Mouse (Mus musculus): Measurements from ENCODE around the gene Cdk20. TPM values are rescaled to one million over a fixed set of nuclear protein-coding genes. Genes with fewer than 3 reads are reported as not detected.

Gene Cdk20
- total and polyA plus RNA-seq, 3 experiments: 2.5 to 6.2 (median 2.9) TPM

DNA sequence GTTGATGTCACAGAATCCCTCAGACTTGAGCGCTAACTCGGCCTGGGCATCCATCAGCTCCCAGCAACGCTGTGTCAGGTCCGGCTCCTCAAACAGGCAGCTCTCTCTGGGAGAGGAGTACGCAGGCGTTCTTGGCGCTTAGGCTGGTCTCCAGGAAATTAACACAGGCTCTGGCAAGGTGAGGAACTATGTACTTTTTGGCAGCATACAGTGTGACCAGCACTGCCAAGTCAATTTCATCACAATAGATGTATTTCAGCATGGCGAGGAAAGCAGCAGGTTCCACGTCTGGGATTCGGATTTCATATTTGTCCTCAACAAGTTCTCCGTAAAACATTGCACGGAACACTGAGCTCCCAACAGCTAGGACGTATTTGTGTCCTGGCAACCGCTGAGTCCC lies 26.1 kb downstream of the Cdk20 start:
- H3K4me1 ChIP-seq (ENCODE audit: control insufficient read depth, insufficient read depth, low read length): no peaks in the 10 kb centered on the region
- H3K4me3 ChIP-seq: no peak overlapping the region
- no peaks in the 10 kb centered on the region for H3K79me2 ChIP-seq (replicated peaks; ENCODE audit: control insufficient read depth, insufficient read depth, low read length)
- no peaks in the 10 kb centered on the region for H3K27me3 ChIP-seq (ENCODE audit: control insufficient read depth, insufficient read depth, low read length)
- 81% methylated on average over 14 of the region's 14 CpGs for WGBS
- intact Hi-C loops (cut with DNase I): no loop called here
- H3K36me3 ChIP-seq (ENCODE audit: control insufficient read depth, insufficient read depth, low read length): no peaks in the 10 kb centered on the region
- no peak overlapping the region for H3K9ac ChIP-seq (ENCODE audit: low read depth, low read length)
- TF ChIP-seq POLR2A (IDR thresholded peaks at IDR 0.05; ENCODE audit: insufficient read depth, low read depth, low read length): no peak
- no peak for TF ChIP-seq EP300 (IDR thresholded peaks at IDR 0.05; ENCODE audit: insufficient read depth, low read depth, low read length)
- no peak for TF ChIP-seq CTCF (IDR thresholded peaks at IDR 0.05)
- no peak for DNase-seq
- no peak overlapping the region for H3K27ac ChIP-seq

DNA sequence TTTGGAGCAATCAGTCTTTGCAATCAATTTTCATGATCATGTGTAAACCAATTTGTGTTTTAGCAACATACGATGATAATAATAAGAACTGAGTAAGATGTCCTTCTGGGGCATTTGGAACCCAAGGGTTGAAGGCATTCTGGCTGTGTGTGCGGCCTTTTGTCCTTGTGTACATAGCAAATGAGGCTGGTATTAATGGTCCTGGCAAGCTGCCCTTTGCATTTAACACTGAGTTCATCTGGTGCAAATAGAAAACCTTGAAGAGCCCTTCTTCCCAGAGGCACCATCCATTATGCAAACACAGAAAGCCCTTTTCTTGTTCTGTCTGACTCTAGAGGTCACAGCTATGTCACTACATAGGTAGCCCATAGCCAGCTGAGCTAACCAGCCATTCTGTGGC lies 30.5 kb downstream of the Cdk20 start:
- no peaks in the 10 kb centered on the region for H3K36me3 ChIP-seq (ENCODE audit: control insufficient read depth, insufficient read depth, low read length)
- no peak overlapping the region for H3K9ac ChIP-seq (ENCODE audit: low read depth, low read length)
- H3K27me3 ChIP-seq (ENCODE audit: control insufficient read depth, insufficient read depth, low read length): no peaks in the 10 kb centered on the region
- no peak overlapping the region for H3K27ac ChIP-seq
- WGBS: 86% methylated on average over 2 of the region's 2 CpGs
- no peak for TF ChIP-seq EP300 (IDR thresholded peaks at IDR 0.05; ENCODE audit: insufficient read depth, low read depth, low read length)
- no peak for TF ChIP-seq POLR2A (IDR thresholded peaks at IDR 0.05; ENCODE audit: insufficient read depth, low read depth, low read length)
- no peak for TF ChIP-seq CTCF (IDR thresholded peaks at IDR 0.05)
- intact Hi-C loops (cut with DNase I): no loop called here
- H3K4me1 ChIP-seq (ENCODE audit: control insufficient read depth, insufficient read depth, low read length): no peaks in the 10 kb centered on the region
- no peak for DNase-seq
- H3K79me2 ChIP-seq (replicated peaks; ENCODE audit: control insufficient read depth, insufficient read depth, low read length): no peaks in the 10 kb centered on the region
- H3K4me3 ChIP-seq: no peak overlapping the region

- Histone ChIP-seq H3K27ac (no peak overlapping the region), H3K4me1 (ENCODE audit: control insufficient read depth, insufficient read depth, low read length) (no peaks in the 10 kb centered on the region), H3K27me3 (ENCODE audit: control insufficient read depth, insufficient read depth, low read length) (no peaks in the 10 kb centered on the region), H3K4me3 (no peak overlapping the region), H3K9ac (ENCODE audit: low read depth, low read length) (no peak overlapping the region), H3K36me3 (ENCODE audit: control insufficient read depth, insufficient read depth, low read length) (no peaks in the 10 kb centered on the region), H3K79me2 (replicated peaks; ENCODE audit: control insufficient read depth, insufficient read depth, low read length) (no peaks in the 10 kb centered on the region)
- DNase-seq: no peak
- TF ChIP-seq EP300 (IDR thresholded peaks at IDR 0.05; ENCODE audit: insufficient read depth, low read depth, low read length) (no peak), POLR2A (IDR thresholded peaks at IDR 0.05; ENCODE audit: insufficient read depth, low read depth, low read length) (no peak)
- intact Hi-C loops (cut with DNase I): no loop called here
- 49% methylated on average over 9 of the region's 9 CpGs for WGBS
Measured at GRCm38 (mm10) chr13:64465166-64465565, 33.1 kb downstream of the Cdk20 start.

DNA sequence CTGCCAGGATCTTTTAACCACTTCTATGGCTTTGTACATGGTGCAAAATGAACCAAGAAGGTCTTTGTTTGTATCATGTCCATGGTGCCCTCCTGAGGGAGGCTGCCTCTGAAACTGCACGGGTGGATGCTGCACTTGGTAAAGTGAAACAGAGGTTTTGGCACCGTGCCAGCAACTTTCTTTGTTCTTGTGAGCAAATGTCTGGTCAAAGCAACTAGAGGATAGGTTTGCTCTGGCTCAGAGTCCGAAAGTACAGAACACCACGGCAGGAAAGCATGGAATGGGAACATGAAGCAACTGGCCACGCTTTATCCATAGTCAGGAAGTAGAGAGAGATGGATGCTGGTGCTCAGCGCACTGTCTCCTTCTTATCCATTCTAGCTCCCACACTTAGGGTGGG lies 35.8 kb downstream of the Cdk20 start:
- TF ChIP-seq CTCF (IDR thresholded peaks at IDR 0.05) (no peak), POLR2A (IDR thresholded peaks at IDR 0.05; ENCODE audit: insufficient read depth, low read depth, low read length) (no peak), EP300 (IDR thresholded peaks at IDR 0.05; ENCODE audit: insufficient read depth, low read depth, low read length) (no peak)
- DNase-seq: no peak
- no peaks in the 10 kb centered on the region for H3K4me1 ChIP-seq (ENCODE audit: control insufficient read depth, insufficient read depth, low read length)
- H3K27ac ChIP-seq: no peak overlapping the region
- H3K4me3 ChIP-seq: no peak overlapping the region
- intact Hi-C loops (cut with DNase I): no loop called here
- no peaks in the 10 kb centered on the region for H3K36me3 ChIP-seq (ENCODE audit: control insufficient read depth, insufficient read depth, low read length)
- H3K27me3 ChIP-seq (ENCODE audit: control insufficient read depth, insufficient read depth, low read length): no peaks in the 10 kb centered on the region
- 49% methylated on average over 6 of the region's 6 CpGs for WGBS
- no peaks in the 10 kb centered on the region for H3K79me2 ChIP-seq (replicated peaks; ENCODE audit: control insufficient read depth, insufficient read depth, low read length)
- no peak overlapping the region for H3K9ac ChIP-seq (ENCODE audit: low read depth, low read length)

GRCm38 (mm10) chr13:64477968-64478367 lies 45.9 kb downstream of the Cdk20 start:
- TF ChIP-seq EP300 (IDR thresholded peaks at IDR 0.05; ENCODE audit: insufficient read depth, low read depth, low read length) (no peak), POLR2A (IDR thresholded peaks at IDR 0.05; ENCODE audit: insufficient read depth, low read depth, low read length) (no peak), CTCF (IDR thresholded peaks at IDR 0.05) (no peak)
- H3K27me3 ChIP-seq (ENCODE audit: control insufficient read depth, insufficient read depth, low read length): no peaks in the 10 kb centered on the region
- H3K4me3 ChIP-seq: no peak overlapping the region
- no peaks in the 10 kb centered on the region for H3K36me3 ChIP-seq (ENCODE audit: control insufficient read depth, insufficient read depth, low read length)
- no peak overlapping the region for H3K9ac ChIP-seq (ENCODE audit: low read depth, low read length)
- no peak overlapping the region for H3K27ac ChIP-seq
- intact Hi-C loops (cut with DNase I): no loop called here
- 57% methylated on average over 4 of the region's 4 CpGs for WGBS
- no peak for DNase-seq
- H3K4me1 ChIP-seq (ENCODE audit: control insufficient read depth, insufficient read depth, low read length): no peaks in the 10 kb centered on the region
- no peaks in the 10 kb centered on the region for H3K79me2 ChIP-seq (replicated peaks; ENCODE audit: control insufficient read depth, insufficient read depth, low read length)

GRCm38 (mm10) chr13:64479960-64480359 lies 47.8 kb downstream of the Cdk20 start:
- no peaks in the 10 kb centered on the region for H3K4me1 ChIP-seq (ENCODE audit: control insufficient read depth, insufficient read depth, low read length)
- H3K9ac ChIP-seq (ENCODE audit: low read depth, low read length): no peak overlapping the region
- no peaks in the 10 kb centered on the region for H3K36me3 ChIP-seq (ENCODE audit: control insufficient read depth, insufficient read depth, low read length)
- intact Hi-C loops (cut with DNase I): no loop called here
- no peak for TF ChIP-seq POLR2A (IDR thresholded peaks at IDR 0.05; ENCODE audit: insufficient read depth, low read depth, low read length)
- TF ChIP-seq EP300 (IDR thresholded peaks at IDR 0.05; ENCODE audit: insufficient read depth, low read depth, low read length): no peak
- TF ChIP-seq CTCF (IDR thresholded peaks at IDR 0.05): no peak
- no peaks in the 10 kb centered on the region for H3K79me2 ChIP-seq (replicated peaks; ENCODE audit: control insufficient read depth, insufficient read depth, low read length)
- H3K27me3 ChIP-seq (ENCODE audit: control insufficient read depth, insufficient read depth, low read length): no peaks in the 10 kb centered on the region
- DNase-seq: no peak
- H3K27ac ChIP-seq: no peak overlapping the region
- H3K4me3 ChIP-seq: no peak overlapping the region
- 70% methylated on average over 3 of the region's 3 CpGs for WGBS

Data from heart, adult 2 months (tissue).